Comparison of ENCODE assay signal across 1 mouse cellular context in the genomic region with DNA sequence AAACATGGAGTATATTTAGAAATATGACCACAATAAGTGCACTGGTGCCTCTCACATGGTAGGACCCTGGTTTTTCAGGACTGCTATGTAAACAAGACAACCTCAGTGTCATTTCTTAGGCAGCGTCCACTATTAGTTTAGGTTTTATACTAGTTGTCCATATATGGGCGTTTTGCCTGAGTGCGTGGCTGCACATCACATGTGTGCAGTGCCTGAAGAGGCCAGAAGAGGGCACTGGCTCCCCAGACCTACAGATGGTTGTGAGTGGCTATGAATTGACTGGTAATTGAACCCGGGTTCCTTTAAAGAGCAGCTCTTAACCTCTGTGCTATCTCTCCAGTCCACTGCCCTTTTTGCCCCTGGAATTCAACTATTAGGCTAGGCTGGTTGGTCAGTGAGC.
A peak's percentile ranks its signal among the peaks of the same experiment; 100 is the strongest.
TF ChIP-seq lines count a peak whose summit lies in the region.

No protein-coding gene starts in this region.

TF ChIP-seq in MEL, 35 proteins besides CTCF, POLR2A, EP300 and RAD21:
- TF ChIP-seq POLR2AphosphoS2 (IDR thresholded peaks at IDR 0.05; ENCODE audit: low read length), result no peak
- TF ChIP-seq SMC3 (IDR thresholded peaks at IDR 0.05; ENCODE audit: low read depth, low read length), result peak; percentile 27; the same call in 1 of the 2 replicates
